Mouse (Mus musculus) liver, adult 2 months (tissue): ENCODE results near the gene Adnp.

ENCODE experiments used
- CTCF ChIP-seq: fragments of 200-500 bp; IDR thresholded peaks from 2 replicates; pipeline ENCODE4 v1.5.1; 2011; ENCODE audit warnings: low read depth, low read length, control low read depth
- POLR2A ChIP-seq: fragments of 200-500 bp; IDR thresholded peaks from 2 replicates; pipeline ENCODE4 v1.6.1; 2011; ENCODE audit warnings: low read length, control low read depth; ENCODE audit not compliant: insufficient read depth; ENCODE audit errors: extremely low read depth

GRCm38 (mm10) chr2:168223326-168223725, 16.4 kb upstream of the Adnp start:
- TF ChIP-seq CTCF: no peak
- TF ChIP-seq POLR2A: no peak
